Mouse (Mus musculus) kidney, embryonic 16.5 days (tissue): ENCODE data around the gene Hmgcll1. TPM values are rescaled to one million over a fixed set of nuclear protein-coding genes. Genes with fewer than 3 reads are reported as not detected.

Experiments used
- ATAC-seq: fragments of 200-750 bp; cut with Nextera tagmentation; 2 replicates; pipeline ENCODE4 v1.8.0; 2017; ENCODE audit warnings: moderate TSS enrichment; ENCODE audit not compliant: low FRiP score, low TSS enrichment
- H3K27ac ChIP-seq: fragments of 300-500 bp; sonication (generic); 2 replicates; pipeline ENCODE4 v1.5.1; 2014; ENCODE audit warnings: low read length
- H3K27me3 ChIP-seq: fragments of 300-500 bp; sonication (generic); 2 replicates; pipeline ENCODE4 v1.6.1; 2014; ENCODE audit warnings: low read length, control low read depth, mixed read lengths; ENCODE audit not compliant: insufficient read depth
- H3K36me3 ChIP-seq: fragments of 300-500 bp; sonication (generic); 2 replicates; pipeline ENCODE4 v1.6.1; 2014; ENCODE audit warnings: low read length, control low read depth, mixed read lengths; ENCODE audit not compliant: insufficient read depth
- H3K4me1 ChIP-seq: fragments of 300-500 bp; sonication (generic); 2 replicates; pipeline ENCODE4 v1.6.1; 2014; ENCODE audit warnings: low read length, control low read depth, mixed read lengths; ENCODE audit not compliant: insufficient read depth
- H3K4me2 ChIP-seq: fragments of 300-500 bp; sonication (generic); replicated peaks from 2 replicates; pipeline ENCODE4 v1.6.1; 2014; ENCODE audit warnings: low read depth, low read length
- H3K4me3 ChIP-seq: fragments of 300-500 bp; sonication (generic); 2 replicates; pipeline ENCODE4 v1.5.1; 2014; ENCODE audit warnings: mild to moderate bottlenecking, low read length
- H3K9ac ChIP-seq: fragments of 300-500 bp; sonication (generic); replicated peaks from 2 replicates; pipeline ENCODE4 v1.6.1; 2014; ENCODE audit warnings: low read length
- H3K9me3 ChIP-seq: fragments of 300-500 bp; sonication (generic); 2 replicates; pipeline ENCODE4 v1.6.1; 2016; ENCODE audit warnings: low read length, control low read depth
- WGBS: fragments of 180-500 bp; shearing (Covaris S2); extraction: QIAGEN DNeasy Blood & Tissue Kit; methylation state at CpG from one replicate; pipeline ENCODE4 v1.1.7; 2014; 5-methylcytosine and 5-hydroxymethylcytosine counted together
- polyA plus RNA-seq: library from polyadenylated mRNA; unstranded; fragments of >200 nt; fragmentation: Nextera tagmentation; extraction: Ambion mirVana; gene quantifications from 2 replicates; pipeline ENCODE4 v1.2.1, GENCODE M21; 2015

The Hmgcll1 gene
- polyA plus RNA-seq, 1 experiment from 2014 or later, result 3.1 TPM

- Histone ChIP-seq H3K4me1 (peaks cover 8% of the 10 kb centered on the region), H3K9me3 (no peaks in the 10 kb centered on the region), H3K4me3 (no peak overlapping the region), H3K27me3 (no peaks in the 10 kb centered on the region), H3K27ac (no peak overlapping the region), H3K36me3 (no peaks in the 10 kb centered on the region), H3K4me2 (no peak overlapping the region), H3K9ac (no peak overlapping the region)
- WGBS, result 83% methylated on average over 6 of the region's 6 CpGs
- ATAC-seq, result no peak
These were observed 866 bp upstream of the Hmgcll1 start for GRCm38 (mm10) chr9:76013789-76014188.

- Histone ChIP-seq H3K27me3 (no peaks in the 10 kb centered on the region), H3K4me3 (no peak overlapping the region), H3K9ac (no peak overlapping the region), H3K36me3 (no peaks in the 10 kb centered on the region), H3K4me1 (peaks cover 8% of the 10 kb centered on the region), H3K4me2 (no peak overlapping the region), H3K27ac (no peak overlapping the region), H3K9me3 (no peaks in the 10 kb centered on the region)
- no peak for ATAC-seq
- 90% methylated on average over 5 of the region's 5 CpGs for WGBS
These were observed 1.3 kb downstream of the Hmgcll1 start for GRCm38 (mm10) chr9:76015971-76016370.

GRCm38 (mm10) chr9:76016506-76016905, 1.9 kb downstream of the Hmgcll1 start:
- no peaks in the 10 kb centered on the region for H3K9me3 ChIP-seq
- no peak overlapping the region for H3K9ac ChIP-seq
- H3K36me3 ChIP-seq, result no peaks in the 10 kb centered on the region
- ATAC-seq, result no peak
- no peak overlapping the region for H3K4me2 ChIP-seq
- 92% methylated on average over 10 of the region's 10 CpGs for WGBS
- peaks cover 8% of the 10 kb centered on the region for H3K4me1 ChIP-seq
- H3K4me3 ChIP-seq, result no peak overlapping the region
- H3K27ac ChIP-seq, result no peak overlapping the region
- H3K27me3 ChIP-seq, result no peaks in the 10 kb centered on the region

DNA sequence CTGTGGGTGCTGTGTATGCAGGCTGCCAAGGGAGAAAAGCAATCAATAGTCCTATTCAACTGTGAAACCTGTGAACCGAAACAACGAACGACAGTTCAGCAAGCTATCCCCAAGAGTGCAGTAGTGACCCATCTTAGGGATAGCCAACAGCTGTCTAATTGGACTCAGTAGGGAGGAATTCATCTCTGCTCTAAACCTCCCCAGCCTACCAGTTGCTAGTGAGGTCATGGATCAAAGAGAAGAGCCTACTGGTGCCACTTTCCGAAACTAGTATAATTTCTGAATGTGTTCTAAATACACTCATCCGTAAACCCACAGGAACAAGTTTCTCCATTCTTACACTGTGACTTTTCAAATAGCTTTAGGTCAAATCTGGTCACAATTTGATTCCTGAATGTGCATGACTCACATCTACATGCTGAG, 8.9 kb downstream of the Hmgcll1 start:
- Histone ChIP-seq H3K27ac (no peak overlapping the region), H3K9me3 (no peaks in the 10 kb centered on the region), H3K4me3 (no peak overlapping the region), H3K4me1 (peaks cover 16% of the 10 kb centered on the region; the same call in 1 of the 2 replicates), H3K27me3 (no peaks in the 10 kb centered on the region), H3K9ac (no peak overlapping the region), H3K4me2 (no peak overlapping the region), H3K36me3 (no peaks in the 10 kb centered on the region)
- no peak for ATAC-seq
- WGBS, result 59% methylated on average over 5 of the region's 5 CpGs

GRCm38 (mm10) chr9:76024277-76025246, 9.9 kb downstream of the Hmgcll1 start:
- H3K27ac ChIP-seq, result peak overlapping the region; percentile 72
- H3K4me1 ChIP-seq, result peaks cover 16% of the 10 kb centered on the region; the same call in 1 of the 2 replicates
- H3K4me3 ChIP-seq, result no peak overlapping the region
- no peaks in the 10 kb centered on the region for H3K36me3 ChIP-seq
- no peak overlapping the region for H3K9ac ChIP-seq
- H3K27me3 ChIP-seq, result no peaks in the 10 kb centered on the region
- H3K4me2 ChIP-seq, result no peak overlapping the region
- H3K9me3 ChIP-seq, result no peaks in the 10 kb centered on the region
- 39% methylated on average over 5 of the region's 5 CpGs for WGBS
- ATAC-seq, result 0 out of 2 replicates have a peak, but pooled peaks have one; percentile 42

- Histone ChIP-seq H3K27me3 (no peaks in the 10 kb centered on the region), H3K4me1 (peaks cover 5% of the 10 kb centered on the region; the same call in 1 of the 2 replicates), H3K9me3 (no peaks in the 10 kb centered on the region), H3K9ac (no peak overlapping the region), H3K4me2 (no peak overlapping the region), H3K4me3 (no peak overlapping the region), H3K36me3 (no peaks in the 10 kb centered on the region), H3K27ac (no peak overlapping the region)
- WGBS, result 84% methylated on average over 16 of the region's 16 CpGs
- ATAC-seq, result no peak
These were observed 15.0 kb downstream of the Hmgcll1 start for GRCm38 (mm10) chr9:76029471-76030199.

DNA sequence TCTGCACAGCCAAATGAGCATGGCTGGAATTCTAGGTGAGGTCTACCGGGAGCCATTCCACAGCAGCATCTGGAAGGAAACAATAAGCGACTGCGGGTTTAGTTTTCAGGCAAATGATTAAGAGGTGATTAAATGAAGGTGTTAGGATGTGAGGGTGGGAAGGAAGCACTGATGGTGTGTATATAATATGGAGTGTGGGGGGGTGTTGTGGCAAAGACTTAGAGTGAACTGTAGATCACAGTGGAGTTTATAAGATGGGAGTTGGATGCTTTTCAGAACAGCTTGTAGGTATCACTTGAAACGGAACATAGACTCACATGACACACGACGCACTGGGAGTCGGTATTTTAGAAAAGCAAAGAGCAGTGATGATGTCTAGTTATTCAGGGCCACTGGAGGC, 20.4 kb downstream of the Hmgcll1 start:
- ATAC-seq, result 0 out of 2 replicates have a peak, but pooled peaks have one; percentile 15
- Histone ChIP-seq H3K9me3 (no peaks in the 10 kb centered on the region), H3K4me3 (no peak overlapping the region), H3K4me1 (peaks cover 6% of the 10 kb centered on the region; the same call in 1 of the 2 replicates), H3K27ac (no peak overlapping the region), H3K4me2 (no peak overlapping the region), H3K36me3 (no peaks in the 10 kb centered on the region), H3K27me3 (no peaks in the 10 kb centered on the region), H3K9ac (no peak overlapping the region)
- WGBS, result 15% methylated on average over 7 of the region's 7 CpGs

DNA sequence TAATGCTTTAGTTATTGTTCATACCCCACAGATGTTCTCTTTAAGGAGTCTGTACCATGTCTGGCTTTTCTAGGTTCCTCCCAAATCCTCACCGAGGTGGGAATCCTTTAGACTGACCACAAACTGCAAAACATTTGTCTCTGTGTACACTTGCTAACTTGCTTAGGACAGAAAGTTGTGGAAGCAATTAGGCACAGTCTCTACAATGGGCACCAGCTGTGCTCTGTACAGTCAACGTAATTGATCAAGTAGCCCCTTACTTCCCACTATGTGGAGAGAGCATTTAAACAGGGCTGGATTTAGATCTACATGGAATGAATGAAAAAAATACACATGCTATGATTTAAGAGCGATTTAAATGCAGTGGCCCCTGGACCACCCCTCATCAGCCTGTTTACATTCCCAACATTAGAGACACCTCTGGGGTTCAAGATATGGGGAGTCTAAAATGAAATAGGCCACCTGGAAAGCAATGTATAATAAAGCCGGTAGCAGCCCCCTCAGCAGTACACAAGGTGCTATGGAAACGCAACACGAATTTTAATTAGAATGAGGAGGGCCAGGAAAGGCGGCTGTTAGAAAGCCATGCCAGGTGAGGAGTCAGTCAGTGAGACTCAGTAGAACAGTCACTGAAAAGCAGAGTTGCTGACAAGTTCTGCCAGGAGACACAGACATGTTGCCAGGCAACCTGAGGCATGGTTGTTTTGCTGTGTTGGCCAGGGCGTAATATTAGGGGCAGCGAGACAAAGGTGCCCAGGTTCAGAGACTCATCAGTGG, 23.9 kb downstream of the Hmgcll1 start:
- Histone ChIP-seq H3K27ac (no peak overlapping the region), H3K27me3 (no peaks in the 10 kb centered on the region), H3K4me2 (no peak overlapping the region), H3K4me1 (peaks cover 10% of the 10 kb centered on the region), H3K36me3 (no peaks in the 10 kb centered on the region), H3K4me3 (no peak overlapping the region), H3K9ac (no peak overlapping the region), H3K9me3 (no peaks in the 10 kb centered on the region)
- 48% methylated on average over 9 of the region's 9 CpGs for WGBS
- no peak for ATAC-seq

- H3K4me3 ChIP-seq, result no peak overlapping the region
- no peak overlapping the region for H3K4me2 ChIP-seq
- peaks cover 9% of the 10 kb centered on the region for H3K4me1 ChIP-seq
- H3K9ac ChIP-seq, result no peak overlapping the region
- WGBS, result 84% methylated on average over 5 of the region's 5 CpGs
- no peaks in the 10 kb centered on the region for H3K9me3 ChIP-seq
- no peak overlapping the region for H3K27ac ChIP-seq
- no peak for ATAC-seq
- no peaks in the 10 kb centered on the region for H3K36me3 ChIP-seq
- H3K27me3 ChIP-seq, result no peaks in the 10 kb centered on the region
These were observed 25.1 kb downstream of the Hmgcll1 start for GRCm38 (mm10) chr9:76039711-76040110.
